Mouse (Mus musculus) stomach, adult 2 months (tissue): Measurements from ENCODE around the gene Iqsec3. TPM values are rescaled to one million over a fixed set of nuclear protein-coding genes. Genes with fewer than 3 reads are reported as not detected.

Source experiments
- polyA plus RNA-seq: library from polyadenylated mRNA; depleted of rRNA; stranded (reverse); fragments of >200 nt; gene quantifications from 2 replicates; pipeline ENCODE4 v1.2.3, GENCODE M21; 2012; rRNA removed

The Iqsec3 gene
- polyA plus RNA-seq, result 0.27 and 0.30 TPM in 2 replicates

DNA sequence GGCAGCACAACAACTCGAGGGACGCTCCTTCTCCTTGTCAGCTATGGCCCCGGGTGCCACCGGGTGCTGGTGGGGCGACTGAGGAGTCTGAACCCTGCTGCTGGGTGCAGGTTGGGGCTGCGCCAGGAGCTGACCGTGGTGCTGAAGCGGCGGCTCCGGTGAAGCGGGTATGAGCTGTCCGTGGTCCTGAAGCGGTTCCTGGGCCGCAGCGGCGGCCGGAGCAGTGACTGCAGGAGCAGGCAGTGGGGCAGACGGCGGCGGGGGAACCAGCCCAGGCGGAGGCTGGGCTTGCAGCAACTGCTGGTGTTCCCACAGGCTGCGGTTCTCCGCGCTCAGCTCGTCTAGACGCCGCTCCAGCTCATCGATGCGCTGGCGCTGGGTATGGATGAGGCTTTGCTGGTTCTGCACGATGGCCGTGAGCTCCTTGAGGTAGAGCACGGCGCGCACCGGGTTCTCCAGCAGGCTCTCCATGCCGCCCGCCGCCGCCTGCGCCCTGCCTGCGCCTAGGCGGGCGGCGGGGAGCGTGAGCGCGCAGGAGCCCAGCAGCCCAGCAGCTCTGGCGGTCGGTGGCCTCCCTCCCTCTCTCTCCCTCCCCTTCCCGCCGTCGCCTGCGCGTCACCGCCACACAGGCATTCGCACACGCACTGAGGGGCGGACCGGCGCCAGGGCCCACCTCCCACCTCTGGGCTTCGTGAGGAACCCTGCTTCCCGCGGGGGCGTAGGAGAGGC, at the start of gene Iqsec3:
TSS of gene Iqsec3 (minus strand) at position 586 of the 729 bp plus-strand sequence.

DNA sequence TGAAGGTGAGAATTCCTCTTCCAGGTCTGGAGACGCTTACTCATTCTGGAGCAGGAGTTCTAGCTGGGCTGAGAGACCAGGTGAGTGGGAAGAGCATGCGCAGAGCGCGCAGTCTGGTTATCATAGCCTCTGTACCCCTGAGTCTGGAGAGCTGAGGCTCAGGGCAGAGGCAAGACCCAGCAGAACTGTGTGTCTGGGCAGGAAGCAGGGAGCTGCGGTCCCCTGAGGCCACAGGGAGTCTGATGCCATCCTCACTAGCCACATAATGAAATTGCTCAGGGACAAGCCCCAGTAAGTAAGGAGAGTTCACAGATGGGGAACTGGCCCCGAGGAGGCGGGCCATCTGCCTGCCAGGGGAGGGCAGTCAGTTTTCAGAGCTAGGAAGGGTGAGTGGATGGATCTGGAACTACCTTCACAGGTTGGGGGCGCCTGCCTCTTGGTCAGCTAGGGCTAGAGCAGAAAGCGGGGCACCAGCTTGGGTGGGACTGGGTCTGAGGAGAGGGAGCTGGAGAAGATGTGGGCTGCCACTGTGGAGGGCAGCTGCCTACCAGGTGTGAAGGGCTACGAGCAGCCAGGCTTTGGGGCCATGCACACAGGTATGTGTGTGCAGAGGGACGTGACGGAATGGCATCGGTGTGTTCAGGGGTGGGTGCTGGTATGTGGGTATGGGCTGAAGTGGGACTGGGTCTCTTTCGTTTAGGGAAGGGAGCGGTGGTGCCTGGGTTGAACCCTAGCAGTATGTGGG, 130.3 kb downstream of the Iqsec3 start, which contains the start of gene Slc6a12:
TSS of gene Slc6a12 (plus strand) at position 51 of the 745 bp plus-strand sequence.

Other genes with a start within 250 kb of the Iqsec3 start
- gene Usp18, start 227.8 kb downstream of the Iqsec3 start, polyA plus RNA-seq, result 2.6 and 2.7 TPM in 2 replicates
- 0.18 and 0.21 TPM in 2 replicates for gene Slc6a13, start 173.5 kb downstream of the Iqsec3 start, polyA plus RNA-seq
- gene Slc6a12, start 130.6 kb downstream of the Iqsec3 start, polyA plus RNA-seq, result 0.18 and 0.27 TPM in 2 replicates
- not detected in 2 replicates for gene A2m, start 161.7 kb upstream of the Iqsec3 start, polyA plus RNA-seq